Mouse (Mus musculus) erythroblast, embryonic 14.5 days (primary cell): ENCODE measurements around the gene Gm13279.

Experiments
- GATA1 ChIP-seq: IDR thresholded peaks from 2 replicates; pipeline ENCODE4 v1.6.1; 2012; ENCODE audit warnings: low read length, inconsistent platforms, mixed read lengths
- TAL1 ChIP-seq: IDR thresholded peaks from 3 replicates; pipeline ENCODE4 v1.6.1; 2012; ENCODE audit warnings: low read length, inconsistent platforms, mixed read lengths

GRCm38 (mm10) chr4:88822995-88823394 is 25.8 kb downstream of the Gm13279 start:
- TF ChIP-seq GATA1 = no peak
- TF ChIP-seq TAL1 = no peak
